Mouse (Mus musculus) left cerebral cortex, postnatal 36 days (tissue): ENCODE measurements around the gene Slc25a10. TPM values are rescaled to one million over a fixed set of nuclear protein-coding genes. Genes with fewer than 3 reads are reported as not detected.
"Not testable (repeated sequence)": the region's sequence is repeated elsewhere in the genome, so short reads cannot be mapped to it uniquely, and the experiment has no call there.

Experiments
- DNase-seq, 2 experiments: peaks; one replicate each; pipeline ENCODE4 v3.0.0; 2021 to 2022; ENCODE audit warnings: low spot score in 2 of 2, mixed read lengths in 1 of 2
- intact Hi-C: fragments of 180-260 bp; cut with DNase I; formaldehyde crosslinking; loops from one replicate; pipeline ENCODE4 v1.15.1; 2025
- total RNA-seq, 2 experiments: library from RNA; stranded (reverse); gene quantifications; 2 replicates each; pipeline ENCODE4 v1.2.3; 2021

The Slc25a10 gene
- total RNA-seq, 2 experiments from 2014 or later = 18.2 to 21.9 TPM

GRCm38 (mm10) chr11:120506899-120507298 lies 15.3 kb downstream of the Slc25a10 start:
- intact Hi-C loops = no loop called here
- DNase-seq = no peak

GRCm38 (mm10) chr11:120507611-120508289 lies 16.1 kb downstream of the Slc25a10 start:
- intact Hi-C loops = no loop called here
- DNase-seq = no peak

- intact Hi-C loops = no loop called here
- DNase-seq = no peak
Measured at GRCm38 (mm10) chr11:120508290-120508870, 16.7 kb downstream of the Slc25a10 start.

GRCm38 (mm10) chr11:120509940-120510339 lies 18.3 kb downstream of the Slc25a10 start:
- intact Hi-C loops = no loop called here
- no peak for DNase-seq

GRCm38 (mm10) chr11:120510375-120511030 lies 18.9 kb downstream of the Slc25a10 start:
- DNase-seq = no peak
- intact Hi-C loops = no loop called here

- no peak for DNase-seq
- intact Hi-C loops = no loop called here
Measured at GRCm38 (mm10) chr11:120512790-120513453, 21.3 kb downstream of the Slc25a10 start.

GRCm38 (mm10) chr11:120514262-120514661 lies 22.6 kb downstream of the Slc25a10 start:
- not testable (repeated sequence) for DNase-seq
- intact Hi-C loops = loop anchor here (2.0 kb wide), 1 partner anchor 57 kb away; no protein-coding TSS in a partner anchor

- peak; percentile 78 to 81 for DNase-seq
- intact Hi-C loops = loop anchor here (2.0 kb wide), 1 partner anchor 55 kb away; no protein-coding TSS in a partner anchor
Measured at GRCm38 (mm10) chr11:120515611-120516010, 24.0 kb downstream of the Slc25a10 start.

GRCm38 (mm10) chr11:120517147-120517546 lies 25.5 kb downstream of the Slc25a10 start:
- intact Hi-C loops = no loop called here
- DNase-seq = no peak

GRCm38 (mm10) chr11:120518027-120518426 lies 26.4 kb downstream of the Slc25a10 start:
- intact Hi-C loops = no loop called here
- DNase-seq = peak; percentile 82 to 87

GRCm38 (mm10) chr11:120518558-120518957 lies 26.9 kb downstream of the Slc25a10 start:
- intact Hi-C loops = no loop called here
- no peak for DNase-seq

GRCm38 (mm10) chr11:120519738-120520137 lies 28.1 kb downstream of the Slc25a10 start:
- DNase-seq = no peak
- intact Hi-C loops = no loop called here

GRCm38 (mm10) chr11:120520498-120520897 lies 28.9 kb downstream of the Slc25a10 start:
- no peak for DNase-seq
- intact Hi-C loops = no loop called here

- intact Hi-C loops = no loop called here
- DNase-seq = no peak
Measured at GRCm38 (mm10) chr11:120520967-120521540, 29.4 kb downstream of the Slc25a10 start.

GRCm38 (mm10) chr11:120522581-120522980 lies 30.9 kb downstream of the Slc25a10 start:
- DNase-seq = no peak
- intact Hi-C loops = no loop called here

- no peak for DNase-seq
- intact Hi-C loops = no loop called here
Measured at GRCm38 (mm10) chr11:120525959-120526358, 34.3 kb downstream of the Slc25a10 start.

GRCm38 (mm10) chr11:120527690-120528354 lies 36.2 kb downstream of the Slc25a10 start:
- intact Hi-C loops = no loop called here
- no peak for DNase-seq

- intact Hi-C loops = no loop called here
Measured at GRCm38 (mm10) chr11:120528903-120529302, 37.3 kb downstream of the Slc25a10 start.

More at GRCm38 (mm10) chr11:120528903-120529302, 37.3 kb downstream of the Slc25a10 start:
- no peak for DNase-seq
